Mouse (Mus musculus) myocyte (in vitro differentiated cells): ENCODE measurements around the gene Tmem86a.

ENCODE experiments used
- MAX ChIP-seq: IDR thresholded peaks from one replicate; pipeline ENCODE4 v1.6.1; 2011; ENCODE audit warnings: low read depth, mild to moderate bottlenecking, control low read depth
- MYOG ChIP-seq, 3 experiments: IDR thresholded peaks; one replicate each; pipeline ENCODE4 v1.6.1; 2011; ENCODE audit warnings: control low read depth in 2 of 3, low read depth in 2 of 3, mild to moderate bottlenecking in 2 of 3; ENCODE audit not compliant: insufficient read length in 2 of 3, control insufficient read depth in 1 of 3, insufficient read depth in 1 of 3
- POLR2A ChIP-seq: IDR thresholded peaks from one replicate; pipeline ENCODE4 v1.6.1; 2011; ENCODE audit warnings: low read depth, mild to moderate bottlenecking, control low read depth, moderate library complexity; ENCODE audit not compliant: insufficient read length
- POLR2AphosphoS2 ChIP-seq: IDR thresholded peaks from one replicate; pipeline ENCODE4 v1.6.1; 2011; ENCODE audit warnings: low read depth, control low read depth; ENCODE audit not compliant: insufficient read length
- TCF3 ChIP-seq: IDR thresholded peaks from one replicate; pipeline ENCODE4 v1.6.1; 2011; ENCODE audit warnings: low read depth, control low read depth; ENCODE audit not compliant: insufficient read length
- USF1 ChIP-seq: IDR thresholded peaks from one replicate; pipeline ENCODE4 v1.6.1; 2011; ENCODE audit warnings: low read depth, mild to moderate bottlenecking, control low read depth, moderate library complexity

DNA sequence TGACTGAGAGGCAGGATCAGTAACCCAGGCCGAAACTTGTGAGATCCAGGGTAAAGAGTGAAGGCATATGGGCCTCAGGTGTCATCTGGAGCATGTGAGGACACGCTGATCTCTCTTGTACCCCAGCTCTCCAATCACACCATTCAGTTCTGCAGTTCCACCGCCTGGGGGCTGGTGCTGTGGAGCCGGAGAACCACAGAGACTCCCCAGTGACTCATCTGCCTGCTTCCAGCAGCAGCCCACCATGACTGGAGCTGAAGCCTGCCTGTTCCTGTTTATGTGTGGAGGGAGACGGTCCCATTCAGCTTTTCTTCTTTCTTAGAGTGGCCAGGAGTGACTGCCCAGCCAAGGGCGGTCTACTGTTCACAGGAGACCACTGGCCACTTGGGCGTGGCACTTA lies 47.6 kb downstream of the Tmem86a start:
- TF ChIP-seq MYOG (IDR thresholded peaks at IDR 0.05; ENCODE audit: control insufficient read depth in 1 of 3, insufficient read depth in 1 of 3, insufficient read length in 2 of 3, low read depth in 2 of 3) (no peak), POLR2A (no peak), MAX (no peak), POLR2AphosphoS2 (no peak), TCF3 (no peak), USF1 (no peak)
